Mouse (Mus musculus): ENCODE results near the gene G430095P16Rik. TPM values are rescaled to one million over a fixed set of nuclear protein-coding genes. Genes with fewer than 3 reads are reported as not detected.

G430095P16Rik gene
- polyA plus RNA-seq, 1 experiment from 2014 or later, result 2.1 TPM

DNA sequence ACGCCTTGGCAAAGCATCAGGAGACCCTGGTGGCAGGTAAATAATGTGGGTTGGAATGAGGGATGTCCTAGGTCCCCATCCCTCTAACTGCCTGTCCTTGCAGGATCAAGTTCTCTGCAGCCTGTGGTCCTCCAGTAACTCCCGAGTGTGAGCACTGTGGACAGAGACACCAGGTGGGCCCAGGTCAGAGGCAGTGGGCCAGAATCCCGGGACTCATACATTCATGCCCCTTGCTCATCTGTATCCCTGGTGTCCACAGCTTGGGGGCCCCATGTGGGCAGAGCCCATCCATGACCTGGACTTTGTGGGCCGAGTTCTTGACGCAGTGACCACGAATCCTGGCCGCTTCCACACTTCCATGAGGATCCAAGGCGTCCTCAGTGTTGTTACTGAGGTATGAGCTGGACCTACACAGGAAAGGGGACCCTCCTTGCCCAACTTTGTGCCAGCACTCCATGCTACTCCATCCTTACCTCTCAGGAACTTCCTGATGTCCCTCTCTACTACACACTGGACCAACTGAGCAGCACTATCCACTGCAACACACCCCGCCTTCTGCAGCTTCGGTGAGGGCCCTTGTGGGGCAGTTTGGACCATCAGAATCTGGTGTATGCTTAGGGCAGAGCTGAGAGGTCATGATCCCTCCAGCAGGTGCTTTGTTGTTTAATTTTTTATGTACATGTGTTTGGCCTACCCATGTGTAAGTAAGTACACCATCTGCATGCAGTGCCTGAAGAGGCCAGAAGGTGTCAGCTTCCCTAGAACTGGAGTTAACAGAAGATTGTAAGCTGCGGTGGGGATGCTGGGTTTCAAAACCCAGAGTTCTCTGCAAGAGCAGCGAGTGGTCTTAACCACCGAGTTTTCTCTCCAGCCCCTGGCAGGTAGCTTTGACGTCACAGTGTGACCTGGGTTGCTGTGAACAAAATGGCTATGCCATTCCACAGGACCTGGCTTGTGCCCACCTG, 25.4 kb upstream of the G430095P16Rik start:
- H3K4me3 ChIP-seq, result no peak overlapping the region
- peaks cover 71% of the 10 kb centered on the region for H3K36me3 ChIP-seq
- H3K9me3 ChIP-seq, result no peaks in the 10 kb centered on the region
- DNase-seq (ENCODE audit: low spot score), result no peak
- peaks cover 33% of the 10 kb centered on the region for H3K4me1 ChIP-seq
- peaks cover 16% of the 10 kb centered on the region for H3K27me3 ChIP-seq (ENCODE audit: insufficient read depth, poor library complexity, severe bottlenecking)
- 90% methylated on average over 14 of the region's 14 CpGs for WGBS
- H3K27ac ChIP-seq, result no peak overlapping the region

DNA sequence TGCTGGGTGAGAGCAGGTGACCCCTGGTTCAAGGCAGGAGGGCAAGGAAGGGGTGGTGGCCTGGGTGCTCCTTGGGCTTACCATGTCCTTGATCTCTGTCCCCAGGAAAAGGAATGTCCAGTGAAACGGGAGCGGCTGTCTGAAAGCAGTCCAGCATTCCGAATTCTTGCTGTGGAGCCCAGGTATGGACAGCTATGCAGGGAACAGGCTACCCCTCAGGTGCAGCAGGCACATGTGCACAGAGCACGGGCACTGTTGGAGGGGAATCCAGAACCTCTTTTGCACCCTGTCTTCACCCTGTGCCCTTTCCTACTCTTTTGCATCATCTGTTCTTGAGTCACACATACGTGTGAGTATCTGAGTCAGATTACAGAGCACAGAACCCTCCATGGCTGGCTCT, 24.5 kb upstream of the G430095P16Rik start:
- no peak overlapping the region for H3K27ac ChIP-seq
- peaks cover 64% of the 10 kb centered on the region for H3K36me3 ChIP-seq
- 86% methylated on average over 5 of the region's 5 CpGs for WGBS
- H3K27me3 ChIP-seq (ENCODE audit: insufficient read depth, poor library complexity, severe bottlenecking), result peaks cover 24% of the 10 kb centered on the region
- H3K4me3 ChIP-seq, result no peak overlapping the region
- H3K4me1 ChIP-seq, result peaks cover 38% of the 10 kb centered on the region
- H3K9me3 ChIP-seq, result no peaks in the 10 kb centered on the region
- no peak for DNase-seq (ENCODE audit: low spot score)

DNA sequence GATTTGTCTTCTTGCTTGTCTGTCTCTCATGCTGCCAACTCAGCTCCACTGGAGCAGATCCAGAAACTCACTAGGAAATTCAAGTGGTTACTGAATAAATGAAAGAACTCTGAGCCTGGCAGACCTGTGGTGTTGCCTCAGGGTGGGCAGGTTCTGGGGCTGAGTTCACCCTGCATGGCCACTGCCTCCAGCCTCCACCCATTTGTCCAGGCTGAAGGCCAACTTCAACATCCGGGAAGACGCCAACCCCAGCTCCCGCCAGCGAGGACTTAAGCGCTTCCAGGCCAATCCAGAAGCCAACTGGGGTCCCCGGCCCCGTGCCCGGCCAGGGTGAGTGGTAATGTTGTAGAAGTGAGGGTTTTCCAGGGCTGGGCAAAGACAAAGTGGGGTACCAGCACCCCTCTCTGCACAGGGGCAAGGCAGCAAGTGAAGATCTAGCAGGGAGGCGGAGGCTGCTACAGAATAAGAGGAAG, 23.8 kb upstream of the G430095P16Rik start:
- peak overlapping the region; percentile 84; the same call in 1 of the 2 replicates for H3K27ac ChIP-seq
- peaks cover 57% of the 10 kb centered on the region for H3K36me3 ChIP-seq

DNA sequence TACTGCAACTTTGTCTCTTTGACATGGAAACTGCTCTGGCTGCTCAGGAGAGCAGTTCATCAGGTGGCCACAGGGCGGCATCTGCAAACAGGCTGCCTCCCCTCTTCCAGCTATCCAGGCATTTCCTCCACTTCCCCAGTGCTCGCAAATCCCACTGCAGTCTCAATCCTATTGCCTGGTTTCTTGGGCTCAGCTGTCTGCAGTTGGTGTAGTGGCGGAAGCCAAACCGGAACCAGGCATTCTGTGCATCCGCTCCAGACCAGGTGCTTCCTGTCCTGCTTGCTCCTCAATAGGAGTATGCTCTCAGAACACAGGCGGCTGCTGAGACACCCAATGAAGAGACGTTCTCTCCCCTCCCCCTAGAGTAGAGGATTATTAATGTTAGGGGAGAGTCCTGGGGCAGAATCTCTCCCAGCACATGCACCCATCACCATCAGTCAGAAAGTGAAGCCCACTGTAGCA, 22.9 kb upstream of the G430095P16Rik start:
- peaks cover 48% of the 10 kb centered on the region for H3K36me3 ChIP-seq
- H3K27me3 ChIP-seq (ENCODE audit: insufficient read depth, poor library complexity, severe bottlenecking), result peaks cover 40% of the 10 kb centered on the region
- 49% methylated on average over 7 of the region's 7 CpGs for WGBS

More for the DNA sequence above, 23.8 kb upstream of the G430095P16Rik start:
- 87% methylated on average over 9 of the region's 9 CpGs for WGBS
- no peak for DNase-seq (ENCODE audit: low spot score)
- H3K4me3 ChIP-seq, result no peak overlapping the region
- no peaks in the 10 kb centered on the region for H3K9me3 ChIP-seq
- peaks cover 31% of the 10 kb centered on the region for H3K27me3 ChIP-seq (ENCODE audit: insufficient read depth, poor library complexity, severe bottlenecking)
- H3K4me1 ChIP-seq, result peaks cover 43% of the 10 kb centered on the region

DNA sequence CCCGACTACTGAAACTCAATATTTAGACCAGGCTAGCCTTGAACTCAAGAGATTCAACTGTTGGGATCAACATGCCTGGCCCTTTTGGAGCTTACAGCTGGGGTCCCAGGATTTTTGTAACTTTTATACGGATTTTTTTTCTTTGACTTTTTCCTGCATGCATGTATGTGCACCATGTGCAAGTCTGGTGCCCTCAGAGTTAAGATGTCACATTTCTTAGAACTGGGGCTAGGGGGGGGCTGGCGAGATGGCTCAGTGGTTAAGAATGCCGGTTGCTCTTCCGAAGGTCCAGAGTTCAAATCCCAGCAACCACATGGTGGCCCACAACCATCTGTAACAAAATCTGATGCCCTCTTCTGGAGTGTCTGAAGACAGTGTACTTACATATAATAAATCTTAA, 22.3 kb upstream of the G430095P16Rik start:
- no peak for DNase-seq (ENCODE audit: low spot score)
- Histone ChIP-seq H3K4me3 (no peak overlapping the region), H3K27me3 (ENCODE audit: insufficient read depth, poor library complexity, severe bottlenecking) (peaks cover 46% of the 10 kb centered on the region), H3K9me3 (no peaks in the 10 kb centered on the region), H3K36me3 (peaks cover 42% of the 10 kb centered on the region), H3K27ac (peak overlapping the region; percentile 84), H3K4me1 (peaks cover 58% of the 10 kb centered on the region)
- WGBS, result 76% methylated on average over 5 of the region's 5 CpGs

More for the DNA sequence above, 22.9 kb upstream of the G430095P16Rik start:
- Histone ChIP-seq H3K27ac (peak overlapping the region; percentile 84; the same call in 1 of the 2 replicates), H3K9me3 (no peaks in the 10 kb centered on the region), H3K4me1 (peaks cover 51% of the 10 kb centered on the region), H3K4me3 (0 out of 2 replicates have a peak overlapping the region, but pooled peaks have one; percentile 9)
- peak; percentile 90 for DNase-seq (ENCODE audit: low spot score)

DNA sequence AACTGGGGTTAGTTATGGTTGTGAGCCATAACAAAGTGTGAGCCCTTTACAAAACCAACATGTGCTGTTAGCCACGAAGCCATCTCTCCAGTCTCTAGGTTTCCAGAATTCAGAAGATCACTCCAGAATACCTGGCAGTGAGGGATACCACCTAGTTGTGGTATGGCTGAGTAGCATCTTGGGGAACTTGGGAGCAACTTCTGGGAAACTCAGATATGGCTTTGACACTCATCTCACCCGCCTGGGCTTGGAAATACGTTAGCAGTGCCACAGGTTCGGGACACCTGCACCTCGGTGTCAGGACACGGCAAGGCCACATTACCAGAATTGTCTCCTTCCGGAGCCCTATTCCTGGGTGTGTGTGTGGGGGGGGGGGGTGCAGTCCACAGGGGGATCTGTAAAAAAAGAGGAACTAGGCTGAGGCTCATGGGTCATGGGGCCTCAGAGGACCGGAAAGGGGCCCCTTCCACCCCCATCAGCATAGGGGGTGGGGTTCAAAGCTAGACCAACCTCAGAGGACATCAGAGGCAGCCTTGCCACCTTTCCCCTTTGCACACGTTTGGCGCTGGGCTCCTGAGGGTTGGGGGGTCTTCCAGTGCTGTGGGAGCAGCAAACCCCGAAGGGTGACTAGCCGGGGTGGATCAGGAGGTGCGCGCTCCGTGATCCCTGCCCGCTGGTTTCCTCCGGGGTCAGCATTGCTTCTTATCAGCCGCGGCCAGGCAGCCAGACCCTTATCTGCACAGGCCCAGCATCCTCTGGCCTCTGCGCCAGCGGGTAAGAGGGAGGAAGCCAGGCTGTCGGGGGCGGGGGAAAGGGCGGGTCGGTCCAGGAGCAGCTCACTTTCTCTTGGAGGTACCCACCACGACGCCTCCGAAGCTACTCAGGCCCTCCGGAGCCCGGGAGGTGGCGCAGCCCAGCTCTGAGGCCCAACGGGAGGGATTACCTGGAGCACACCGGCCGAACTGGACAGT, 21.6 kb upstream of the G430095P16Rik start, which contains the start of gene Lyl1:
TSS of gene Lyl1 (plus strand) at position 517 of the 971 bp plus-strand sequence.
- peak; percentile 97 for DNase-seq (ENCODE audit: low spot score)
- WGBS, result 5% methylated on average over 34 of the region's 34 CpGs
- Histone ChIP-seq H3K4me3 (peak within 1 kb of the TSS; percentile 53), H3K9me3 (no peaks in the 10 kb centered on the region), H3K36me3 (peaks cover 36% of the 10 kb centered on the region), H3K27me3 (ENCODE audit: insufficient read depth, poor library complexity, severe bottlenecking) (peaks cover 49% of the 10 kb centered on the region), H3K27ac (peak within 1 kb of the TSS; percentile 84), H3K4me1 (peaks cover 60% of the 10 kb centered on the region)

DNA sequence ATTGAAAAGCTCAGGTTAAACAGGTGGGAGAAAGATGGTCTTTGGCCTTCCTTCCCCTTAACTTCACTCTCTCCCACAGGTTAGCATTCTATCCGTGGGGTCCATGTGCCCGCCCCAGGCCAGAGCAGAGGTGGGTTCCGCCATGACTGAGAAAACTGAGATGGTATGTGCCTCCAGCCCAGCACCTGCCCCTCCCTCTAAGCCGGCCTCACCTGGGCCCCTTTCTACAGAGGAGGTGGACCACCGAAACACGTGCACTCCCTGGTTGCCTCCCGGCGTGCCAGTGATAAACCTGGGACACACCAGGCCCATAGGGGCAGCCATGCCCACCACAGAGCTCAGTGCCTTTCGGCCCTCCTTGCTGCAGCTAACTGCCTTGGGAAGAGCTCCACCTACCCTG, 20.2 kb upstream of the G430095P16Rik start:
- DNase-seq (ENCODE audit: low spot score), result no peak
- WGBS, result 60% methylated on average over 9 of the region's 9 CpGs
- H3K27ac ChIP-seq, result peak overlapping the region; percentile 84
- no peaks in the 10 kb centered on the region for H3K9me3 ChIP-seq
- peaks cover 22% of the 10 kb centered on the region for H3K36me3 ChIP-seq
- peaks cover 72% of the 10 kb centered on the region for H3K4me1 ChIP-seq
- H3K27me3 ChIP-seq (ENCODE audit: insufficient read depth, poor library complexity, severe bottlenecking), result peaks cover 62% of the 10 kb centered on the region
- H3K4me3 ChIP-seq, result peak overlapping the region; percentile 53

DNA sequence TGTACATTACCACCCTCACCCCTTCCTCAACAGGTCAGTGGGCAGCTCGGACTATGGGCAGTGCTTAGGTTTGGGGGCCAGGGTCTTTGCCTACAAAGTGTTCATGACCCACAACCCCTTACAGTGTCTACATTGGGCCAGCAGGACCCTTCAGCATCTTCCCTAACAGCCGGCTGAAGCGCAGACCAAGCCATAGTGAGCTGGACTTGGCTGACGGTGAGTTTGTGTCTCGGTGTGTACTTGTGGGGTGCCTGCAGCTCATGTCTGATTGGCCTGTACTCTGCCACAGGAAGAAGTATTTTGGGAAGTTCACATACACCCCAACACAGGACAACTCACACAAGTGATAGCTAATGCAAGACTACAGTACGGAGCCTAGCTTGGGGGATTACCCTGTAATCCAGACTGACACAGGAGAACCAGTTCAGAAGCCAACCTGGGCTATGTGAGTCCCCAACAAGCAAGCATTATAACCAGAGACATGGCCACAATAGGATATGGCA, 19.8 kb upstream of the G430095P16Rik start:
- 76% methylated on average over 6 of the region's 6 CpGs for WGBS
- Histone ChIP-seq H3K27me3 (ENCODE audit: insufficient read depth, poor library complexity, severe bottlenecking) (peaks cover 66% of the 10 kb centered on the region), H3K4me1 (peaks cover 75% of the 10 kb centered on the region), H3K36me3 (peaks cover 18% of the 10 kb centered on the region), H3K27ac (peak overlapping the region; percentile 84), H3K9me3 (no peaks in the 10 kb centered on the region), H3K4me3 (peak overlapping the region; percentile 53)
- no peak for DNase-seq (ENCODE audit: low spot score)

DNA sequence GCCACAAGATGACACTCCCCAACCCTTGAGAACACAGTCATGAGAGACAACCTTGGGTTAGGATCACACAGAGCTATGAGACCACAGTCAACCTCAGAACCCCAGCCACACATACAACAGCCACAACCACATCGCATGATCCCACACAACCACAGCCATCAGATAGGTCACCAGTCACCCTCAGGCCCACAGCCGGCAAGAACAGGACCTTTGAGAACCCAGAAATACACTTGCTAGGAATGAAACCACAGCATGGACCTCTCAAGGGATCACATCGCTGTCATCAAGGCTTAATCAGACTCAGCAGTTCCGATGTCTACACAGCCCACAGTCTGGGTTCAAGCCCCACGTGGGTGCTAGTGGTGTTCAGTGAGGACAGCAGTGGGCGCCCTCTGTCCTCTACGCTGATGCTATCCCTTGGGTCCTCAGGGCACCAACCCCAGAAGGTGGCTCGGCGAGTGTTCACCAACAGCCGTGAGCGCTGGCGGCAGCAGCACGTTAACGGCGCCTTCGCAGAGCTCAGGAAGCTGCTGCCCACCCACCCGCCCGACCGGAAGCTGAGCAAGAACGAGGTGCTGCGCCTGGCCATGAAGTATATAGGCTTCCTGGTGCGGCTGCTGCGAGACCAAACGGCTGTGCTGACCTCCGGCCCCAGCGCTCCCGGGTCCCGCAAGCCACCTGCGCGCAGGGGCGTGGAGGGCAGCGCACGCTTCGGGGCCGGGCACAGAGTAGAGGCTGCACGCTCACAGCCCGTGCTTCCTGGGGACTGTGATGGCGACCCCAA, 19.1 kb upstream of the G430095P16Rik start:
- DNase-seq (ENCODE audit: low spot score), result peak; percentile 83
- Histone ChIP-seq H3K4me1 (peaks cover 75% of the 10 kb centered on the region), H3K27me3 (ENCODE audit: insufficient read depth, poor library complexity, severe bottlenecking) (peaks cover 73% of the 10 kb centered on the region), H3K9me3 (no peaks in the 10 kb centered on the region), H3K4me3 (peak overlapping the region; percentile 53), H3K27ac (peak overlapping the region; percentile 84), H3K36me3 (peaks cover 11% of the 10 kb centered on the region)
- WGBS, result 7% methylated on average over 38 of the region's 38 CpGs

DNA sequence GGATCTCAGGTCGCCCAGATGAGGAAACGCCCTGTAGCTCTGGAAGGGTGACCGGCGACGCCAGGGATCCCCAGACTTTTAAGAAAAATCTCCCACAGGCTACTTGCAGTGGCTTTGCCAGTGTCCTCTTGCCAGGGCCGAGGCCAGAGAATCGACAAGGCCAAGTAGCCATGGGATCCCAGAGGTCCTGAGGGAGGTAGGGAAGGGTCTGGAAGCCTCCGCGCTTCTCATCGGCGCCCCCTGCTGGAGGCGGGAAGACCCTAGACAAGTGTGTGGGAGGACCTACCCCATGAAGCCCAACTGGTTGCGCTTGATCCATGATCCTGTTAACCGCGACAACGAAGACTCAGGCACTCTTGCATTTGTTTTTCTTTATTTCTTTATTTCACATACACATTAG, 18.5 kb upstream of the G430095P16Rik start:
- Histone ChIP-seq H3K36me3 (peaks cover 4% of the 10 kb centered on the region), H3K27me3 (ENCODE audit: insufficient read depth, poor library complexity, severe bottlenecking) (peaks cover 80% of the 10 kb centered on the region), H3K9me3 (no peaks in the 10 kb centered on the region), H3K4me3 (peak overlapping the region; percentile 53), H3K27ac (peak overlapping the region; percentile 84), H3K4me1 (peaks cover 77% of the 10 kb centered on the region)
- peak; percentile 92 for DNase-seq (ENCODE audit: low spot score)
- 1% methylated on average over 16 of the region's 16 CpGs for WGBS

DNA sequence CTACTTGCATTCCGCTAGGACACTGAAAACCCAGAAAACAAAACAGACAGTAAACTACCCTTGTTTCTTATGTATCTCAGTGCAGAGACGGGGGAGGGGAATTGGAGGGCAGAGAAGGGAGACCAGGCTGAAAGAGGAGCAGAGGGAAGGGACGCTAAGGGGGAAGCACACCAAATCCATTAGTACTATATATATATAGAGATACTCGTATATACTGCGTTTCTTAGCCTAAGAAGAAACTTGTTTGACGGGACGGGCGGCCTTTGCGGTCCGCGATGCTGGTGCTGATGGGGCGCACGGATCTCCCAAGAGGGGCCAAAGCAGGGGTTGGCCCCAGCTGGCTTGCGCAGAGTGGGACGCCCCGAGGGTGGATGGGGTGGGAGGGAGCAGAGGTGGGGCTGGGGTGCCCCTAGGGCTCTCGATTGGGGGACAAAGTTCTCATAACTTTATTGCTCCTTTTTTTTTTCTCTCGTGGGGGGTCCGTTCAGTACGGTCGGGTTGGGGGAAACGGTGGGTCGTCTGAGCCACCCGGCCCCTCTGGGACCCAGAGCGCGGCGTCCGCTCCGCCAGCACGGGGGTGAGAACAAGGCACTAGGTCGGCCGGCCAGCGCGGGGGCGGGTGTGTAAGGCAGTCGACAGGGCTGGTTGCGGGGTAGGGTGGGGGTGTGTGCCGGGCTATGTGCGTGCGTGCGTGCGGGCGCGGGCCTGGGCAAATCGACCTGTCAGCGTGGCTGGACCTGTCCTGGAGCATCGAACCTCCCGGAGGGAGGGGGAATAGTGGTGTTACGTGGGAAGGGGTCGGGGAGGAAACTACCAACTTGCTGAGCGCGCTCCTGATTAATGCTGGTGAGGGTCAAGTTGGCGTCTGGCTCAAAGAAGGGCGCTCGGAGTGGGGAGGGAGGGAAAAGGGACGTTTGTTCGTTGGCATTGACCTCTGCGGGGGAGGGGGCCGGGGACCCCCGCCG, 17.7 kb upstream of the G430095P16Rik start:
- peak; percentile 86 for DNase-seq (ENCODE audit: low spot score)
- Histone ChIP-seq H3K36me3 (no peaks in the 10 kb centered on the region), H3K9me3 (no peaks in the 10 kb centered on the region), H3K4me1 (peaks cover 73% of the 10 kb centered on the region), H3K27ac (peak overlapping the region; percentile 82), H3K27me3 (ENCODE audit: insufficient read depth, poor library complexity, severe bottlenecking) (peaks cover 88% of the 10 kb centered on the region), H3K4me3 (peak overlapping the region; percentile 53)
- WGBS, result 1% methylated on average over 57 of the region's 61 CpGs

Data from heart, embryonic 10.5 days (tissue).